Mouse (Mus musculus): ENCODE measurements around the gene Ahcyl1.
"Not testable (repeated sequence)": the region's sequence is repeated elsewhere in the genome, so short reads cannot be mapped to it uniquely, and the experiment has no call there.

Ahcyl1 gene

DNA sequence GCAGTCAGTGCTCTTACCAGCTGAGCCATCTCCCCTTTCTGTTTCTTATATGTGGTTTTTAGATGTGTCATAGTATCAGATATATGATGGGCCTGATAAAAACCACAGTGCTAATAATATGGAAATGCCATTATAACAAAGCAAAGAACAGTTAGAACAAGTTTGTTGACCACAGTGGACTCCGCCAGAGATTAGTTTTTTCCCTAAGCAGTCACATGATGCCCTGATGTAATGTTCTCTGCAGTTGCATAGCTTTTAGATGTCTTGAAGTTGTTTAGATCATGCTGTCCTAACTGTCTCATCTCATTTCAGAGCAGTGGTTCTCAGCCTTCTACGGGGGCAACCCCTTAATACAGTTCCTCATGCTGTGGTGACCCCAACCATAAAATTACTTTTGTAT, 40.2 kb downstream of the Ahcyl1 start:
- CTCF ChIA-PET = no interaction called here

DNA sequence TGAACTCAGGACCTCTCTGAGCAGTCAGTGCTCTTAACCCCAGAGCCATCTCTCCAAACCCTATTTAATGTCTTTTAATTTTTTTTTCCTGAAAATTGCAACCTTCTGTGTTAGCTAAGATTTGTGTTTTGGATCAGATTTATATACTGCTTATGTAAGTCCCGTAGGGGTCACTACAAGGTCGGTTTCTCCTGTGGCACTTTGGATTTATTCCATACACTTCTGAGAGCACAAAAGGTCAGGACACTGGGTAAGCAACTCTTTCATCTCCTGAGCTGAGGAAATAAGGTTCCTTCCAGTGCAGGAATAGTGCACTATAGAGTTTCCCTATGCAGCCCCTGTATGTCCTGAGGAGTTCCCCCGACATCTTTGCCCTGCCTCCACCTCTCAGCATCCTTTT, 40.9 kb downstream of the Ahcyl1 start:
- CTCF ChIA-PET = no interaction called here

GRCm38 (mm10) chr3:107654861-107655260, 41.5 kb downstream of the Ahcyl1 start:
- CTCF ChIA-PET = interaction anchor here (0.6 kb wide), 1 partner anchor 91 kb away, joined by 3 read pairs; no protein-coding TSS in a partner anchor

GRCm38 (mm10) chr3:107652968-107653367, 43.4 kb downstream of the Ahcyl1 start:
- CTCF ChIA-PET = no interaction called here

DNA sequence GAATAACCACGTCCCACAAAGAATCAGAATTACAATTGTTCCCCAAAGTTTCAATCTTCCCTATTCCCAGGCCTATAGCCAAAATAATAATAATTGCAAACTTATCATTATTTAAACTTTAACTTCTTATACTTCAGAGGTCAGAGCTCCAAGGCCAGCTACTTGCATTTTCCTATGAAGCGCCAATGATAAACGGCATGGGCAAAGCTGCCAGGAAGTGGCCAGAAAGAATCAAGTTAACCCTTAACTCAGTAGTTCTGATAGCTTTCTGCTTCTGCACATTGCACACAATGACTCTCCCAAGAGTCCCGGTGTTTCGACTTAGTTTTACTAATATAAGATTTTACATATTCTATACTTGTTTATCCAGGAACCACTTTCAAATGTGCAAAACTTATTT, 46.1 kb downstream of the Ahcyl1 start:
- CTCF ChIA-PET = not testable (repeated sequence)

DNA sequence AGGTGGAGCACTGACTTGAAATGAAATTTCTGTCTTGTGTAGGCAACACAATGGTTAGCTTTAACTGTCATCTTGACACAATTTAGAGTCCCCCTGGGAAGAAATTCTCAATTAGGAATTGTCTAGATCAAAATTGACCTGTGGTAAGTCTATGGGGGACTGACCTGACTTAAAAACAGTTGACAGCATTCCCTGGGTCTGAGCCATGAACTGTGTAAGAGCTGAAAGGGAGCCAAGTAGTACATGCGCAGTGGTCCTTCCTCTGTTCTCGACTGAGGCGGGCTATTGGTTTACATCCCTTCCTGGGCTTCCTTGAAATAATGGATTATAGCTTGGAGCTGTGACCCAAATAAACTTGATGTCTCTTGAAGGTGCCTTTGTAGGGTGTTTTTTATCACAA, 49.4 kb downstream of the Ahcyl1 start:
- CTCF ChIA-PET = no interaction called here

DNA sequence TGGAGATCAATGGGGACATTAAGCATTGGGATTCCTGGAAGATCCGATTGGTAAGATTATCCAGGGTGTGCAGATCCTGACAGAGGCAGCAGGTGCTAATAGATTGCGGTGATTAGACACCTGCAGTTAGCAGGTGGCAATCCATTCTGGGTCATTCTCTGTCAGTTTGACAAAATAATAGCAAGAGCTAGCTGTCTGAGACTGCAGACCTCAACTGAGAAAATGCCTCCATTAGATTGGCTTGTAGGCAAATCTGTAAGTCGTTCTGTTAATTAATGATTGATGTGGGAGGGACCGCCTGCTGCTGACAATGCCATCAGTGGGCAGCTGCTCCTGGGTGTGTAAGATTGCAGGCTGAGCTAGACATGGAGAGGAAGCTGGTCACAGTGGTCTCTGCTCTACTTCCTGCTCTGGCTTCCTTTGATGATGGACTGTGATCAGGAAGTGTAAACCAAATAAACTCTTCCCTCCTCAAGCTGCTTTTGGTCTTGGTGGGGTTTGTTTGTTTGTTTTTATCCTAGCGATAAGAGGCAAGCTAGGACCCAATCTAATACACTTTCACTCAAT, 58.7 kb downstream of the Ahcyl1 start:
- CTCF ChIA-PET = interaction anchor here (0.5 kb wide), 1 partner anchor 1118 kb away, joined by 4 read pairs; no protein-coding TSS in a partner anchor

GRCm38 (mm10) chr3:107636236-107636635, 60.1 kb downstream of the Ahcyl1 start:
- CTCF ChIA-PET = no interaction called here

GRCm38 (mm10) chr3:107635836-107636235, 60.5 kb downstream of the Ahcyl1 start:
- CTCF ChIA-PET = no interaction called here

GRCm38 (mm10) chr3:107633906-107634305, 62.5 kb downstream of the Ahcyl1 start:
- CTCF ChIA-PET = interaction anchor here (0.7 kb wide), 1 partner anchor 582 kb away, joined by 4 read pairs; no protein-coding TSS in a partner anchor

- CTCF ChIA-PET = no interaction called here
Measured at GRCm38 (mm10) chr3:107632786-107633185, 63.6 kb downstream of the Ahcyl1 start.

DNA sequence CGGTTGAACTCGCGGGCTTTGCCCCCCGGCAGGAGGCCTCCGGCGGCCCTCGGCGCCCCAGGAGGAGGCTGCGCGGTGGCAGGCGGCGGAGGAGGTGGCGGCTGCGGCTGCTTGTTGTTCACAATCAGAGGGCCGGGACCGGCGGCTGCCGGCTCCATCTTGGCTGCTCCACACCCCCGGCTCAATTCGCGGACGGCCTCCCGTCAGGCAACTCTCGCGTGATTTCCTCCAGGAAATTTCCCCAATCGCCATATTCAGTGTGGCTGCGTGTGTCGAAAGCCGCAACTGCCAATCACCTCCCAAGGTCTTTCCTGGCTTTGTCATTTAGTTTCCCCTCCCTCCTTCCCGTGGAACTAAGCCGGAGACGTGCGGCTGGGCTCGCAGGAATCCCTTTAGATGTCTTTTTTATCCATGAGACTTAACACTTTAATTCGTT, 64.8 kb downstream of the Ahcyl1 start, which contains the start of gene Strip1:
Gene Strip1, minus strand, starts transcription at position 172 of the 436 bp plus-strand sequence.
- CTCF ChIA-PET = no interaction called here

GRCm38 (mm10) chr3:107630682-107631522, 65.5 kb downstream of the Ahcyl1 start, which contains the start of gene Gm10961:
Gm10961 (plus strand) TSS chr3:107631322.
- CTCF ChIA-PET = interaction anchor here (0.5 kb wide), 1 partner anchor 235 kb away, joined by 7 read pairs; no protein-coding TSS in a partner anchor

DNA sequence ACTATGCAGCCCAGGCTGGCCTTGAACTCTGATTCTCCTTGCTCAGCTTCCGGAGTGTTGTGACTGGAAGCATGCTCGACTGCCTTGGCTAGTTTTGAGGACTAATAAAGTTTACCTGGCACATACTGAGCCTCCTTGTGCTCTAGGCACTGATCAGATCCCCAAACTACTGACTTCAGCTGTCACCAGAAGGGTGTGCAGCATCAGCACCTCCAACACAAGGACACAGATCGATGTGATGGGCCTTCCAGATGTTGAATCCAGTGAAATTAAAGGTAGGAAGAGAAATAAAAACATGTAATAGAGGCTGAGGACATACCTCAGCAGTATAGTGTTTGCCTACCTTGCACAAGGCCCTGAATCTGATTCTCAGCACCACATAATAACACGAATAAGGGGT, 66.9 kb downstream of the Ahcyl1 start:
- CTCF ChIA-PET = no interaction called here

- CTCF ChIA-PET = no interaction called here
Measured at GRCm38 (mm10) chr3:107628551-107628950, 67.8 kb downstream of the Ahcyl1 start.

DNA sequence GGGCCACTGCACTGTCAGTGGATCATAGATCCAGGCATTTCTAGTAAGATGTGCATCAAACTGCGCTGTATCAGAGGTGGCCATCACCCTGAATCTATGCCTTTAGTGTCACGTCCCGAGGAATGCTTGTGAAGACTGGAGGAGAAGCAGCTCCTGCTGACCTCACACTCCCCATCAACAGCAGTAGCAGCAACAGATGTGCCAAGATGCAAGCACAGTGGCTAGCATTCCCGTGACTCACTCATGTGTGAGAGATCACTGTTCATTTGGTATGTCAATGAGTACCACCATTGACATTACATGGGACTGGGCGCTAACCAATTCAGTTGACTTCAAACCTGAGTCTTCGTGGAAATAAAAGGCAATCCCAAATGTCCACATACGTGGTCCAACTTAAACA, 68.7 kb downstream of the Ahcyl1 start:
- CTCF ChIA-PET = no interaction called here

- CTCF ChIA-PET = no interaction called here
Measured at GRCm38 (mm10) chr3:107626751-107627150, 69.6 kb downstream of the Ahcyl1 start.

DNA sequence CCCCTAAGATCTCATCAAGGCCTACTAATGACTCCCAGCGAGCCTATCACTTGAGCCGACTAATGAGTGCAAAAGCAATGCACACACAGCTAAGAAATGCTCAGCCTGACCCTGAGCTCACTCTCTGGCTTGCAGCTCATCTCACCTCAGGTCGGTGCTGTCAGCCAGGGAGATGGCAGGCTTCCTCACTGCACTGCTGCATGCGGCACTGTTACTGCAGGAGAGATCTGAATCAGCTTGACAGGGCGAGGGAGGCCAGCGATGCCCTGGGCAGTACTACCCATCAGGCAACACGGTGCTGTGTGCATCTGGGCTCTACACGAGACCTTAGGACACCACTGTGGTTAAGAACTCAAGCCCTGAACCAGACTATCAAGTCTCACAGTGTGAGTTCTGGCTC, 70.8 kb downstream of the Ahcyl1 start:
- CTCF ChIA-PET = no interaction called here

- CTCF ChIA-PET = no interaction called here
Measured at GRCm38 (mm10) chr3:107624424-107624823, 71.9 kb downstream of the Ahcyl1 start.

GRCm38 (mm10) chr3:107622537-107622936, 73.8 kb downstream of the Ahcyl1 start:
- CTCF ChIA-PET = no interaction called here

GRCm38 (mm10) chr3:107621286-107622075, 74.9 kb downstream of the Ahcyl1 start:
- CTCF ChIA-PET = no interaction called here

DNA sequence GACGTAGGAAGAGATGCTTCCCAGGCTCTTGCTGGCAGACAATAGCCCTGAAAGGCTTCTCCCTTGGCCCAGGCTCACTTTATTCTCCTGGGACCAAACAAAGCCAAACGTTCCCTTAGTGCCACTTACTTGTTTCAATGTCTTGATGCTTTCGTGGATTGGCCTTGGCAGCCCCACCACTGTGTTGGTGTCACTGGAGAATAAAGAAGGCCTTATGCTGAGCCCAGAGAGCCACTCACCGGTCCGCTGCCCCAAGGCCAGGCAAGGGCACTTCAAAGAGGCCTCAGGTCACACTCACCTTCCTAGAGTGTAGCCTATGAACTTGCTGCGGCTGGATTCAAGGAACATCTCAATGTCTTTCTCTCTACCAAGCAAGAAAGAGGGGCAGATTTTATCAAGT, 76.4 kb downstream of the Ahcyl1 start:
- CTCF ChIA-PET = no interaction called here

All from spleen, embryonic (tissue).